Mouse (Mus musculus) hindbrain, embryonic 14.5 days (tissue): ENCODE results near the gene Creld1. TPM values are rescaled to one million over a fixed set of nuclear protein-coding genes. Genes with fewer than 3 reads are reported as not detected.
A peak's percentile ranks its signal among the peaks of the same experiment; 100 is the strongest.

Experiments
- ATAC-seq: fragments of 200-750 bp; cut with Nextera tagmentation; 2 replicates; pipeline ENCODE4 v1.8.0; 2017; ENCODE audit warnings: moderate number of reproducible peaks, mild to moderate bottlenecking, moderate TSS enrichment, moderate library complexity; ENCODE audit not compliant: low FRiP score
- DNase-seq: peaks from one replicate; pipeline ENCODE4 v3.0.0-alpha.2; 2015; ENCODE audit warnings: low spot score
- H3K27ac ChIP-seq: fragments of 300-500 bp; sonication (generic); 2 replicates; pipeline ENCODE4 v1.5.1; 2014; ENCODE audit warnings: mild to moderate bottlenecking, moderate library complexity
- H3K27me3 ChIP-seq: fragments of 300-500 bp; sonication (generic); 2 replicates; pipeline ENCODE4 v1.6.1; 2014; ENCODE audit warnings: mild to moderate bottlenecking, low read length, mixed read lengths; ENCODE audit not compliant: control insufficient read depth, insufficient read depth
- H3K36me3 ChIP-seq: fragments of 300-500 bp; sonication (generic); replicated peaks from 2 replicates; pipeline ENCODE4 v1.6.1; 2014; ENCODE audit not compliant: control insufficient read depth, insufficient read depth
- H3K4me1 ChIP-seq: fragments of 300-500 bp; sonication (generic); replicated peaks from 2 replicates; pipeline ENCODE4 v1.6.1; 2014; ENCODE audit warnings: antibody characterized with exemption, low read length, mixed read lengths; ENCODE audit not compliant: control insufficient read depth, insufficient read depth
- H3K4me2 ChIP-seq: fragments of 300-500 bp; sonication (generic); replicated peaks from 2 replicates; pipeline ENCODE4 v1.6.1; 2014; ENCODE audit warnings: mild to moderate bottlenecking, moderate library complexity
- H3K4me3 ChIP-seq: fragments of 300-500 bp; sonication (generic); replicated peaks from 2 replicates; pipeline ENCODE4 v1.5.1; 2014; ENCODE audit warnings: mild to moderate bottlenecking, low read length
- H3K9ac ChIP-seq: fragments of 300-500 bp; sonication (generic); 2 replicates; pipeline ENCODE4 v1.6.1; 2014
- H3K9me3 ChIP-seq: fragments of 300-500 bp; sonication (generic); 2 replicates; pipeline ENCODE4 v1.6.1; 2016; ENCODE audit warnings: low read length; ENCODE audit not compliant: control insufficient read depth
- WGBS: fragments of 180-500 bp; shearing (Covaris S2); extraction: QIAGEN DNeasy Blood & Tissue Kit; methylation state at CpG from one replicate; pipeline ENCODE4 v1.1.7; 2014; 5-methylcytosine and 5-hydroxymethylcytosine counted together
- polyA plus RNA-seq: library from polyadenylated mRNA; unstranded; fragments of >200 nt; fragmentation: Nextera tagmentation; extraction: Ambion mirVana; gene quantifications from 2 replicates; pipeline ENCODE4 v1.2.1, GENCODE M21; 2014

Gene Creld1
- polyA plus RNA-seq, 1 experiment from 2014 or later, result 61.5 TPM

- Histone ChIP-seq H3K27ac (peak within 1 kb of the TSS; percentile 63), H3K4me3 (peak within 1 kb of the TSS; percentile 75), H3K36me3 (peaks cover 14% of the 10 kb centered on the region), H3K4me2 (peak within 1 kb of the TSS; percentile 80), H3K9me3 (no peaks in the 10 kb centered on the region), H3K9ac (peak within 1 kb of the TSS; percentile 86), H3K27me3 (no peaks in the 10 kb centered on the region), H3K4me1 (peaks cover 12% of the 10 kb centered on the region)
- ATAC-seq (peak; percentile 92), DNase-seq (peak; percentile 98)
- under 1% methylated on average over 45 of the region's 45 CpGs for WGBS
Measured at GRCm38 (mm10) chr6:113442442-113443090, 40.5 kb upstream of the Creld1 start, which contains the start of gene Jagn1. TSS of gene Jagn1 (plus strand) at chr6:113442569.

GRCm38 (mm10) chr6:113443091-113443490 lies 40.0 kb upstream of the Creld1 start:
- Histone ChIP-seq H3K4me1 (peaks cover 12% of the 10 kb centered on the region), H3K36me3 (peaks cover 20% of the 10 kb centered on the region), H3K4me2 (peak overlapping the region; percentile 80), H3K27ac (no peak overlapping the region), H3K27me3 (no peaks in the 10 kb centered on the region), H3K4me3 (peak overlapping the region; percentile 75), H3K9me3 (no peaks in the 10 kb centered on the region), H3K9ac (peak overlapping the region; percentile 86)
- WGBS, result 56% methylated on average over 12 of the region's 12 CpGs
- no peak for ATAC-seq
- no peak for DNase-seq

GRCm38 (mm10) chr6:113444207-113444965 lies 38.7 kb upstream of the Creld1 start:
- no peaks in the 10 kb centered on the region for H3K9me3 ChIP-seq
- no peak overlapping the region for H3K27ac ChIP-seq
- H3K9ac ChIP-seq, result no peak overlapping the region
- WGBS, result 83% methylated on average over 6 of the region's 8 CpGs
- H3K4me2 ChIP-seq, result no peak overlapping the region
- no peak for ATAC-seq
- no peak overlapping the region for H3K4me3 ChIP-seq
- no peak for DNase-seq
- no peaks in the 10 kb centered on the region for H3K27me3 ChIP-seq
- H3K4me1 ChIP-seq, result peaks cover 12% of the 10 kb centered on the region
- H3K36me3 ChIP-seq, result peaks cover 31% of the 10 kb centered on the region

- ATAC-seq, result no peak
- H3K27me3 ChIP-seq, result no peaks in the 10 kb centered on the region
- H3K4me3 ChIP-seq, result no peak overlapping the region
- no peak for DNase-seq
- H3K9me3 ChIP-seq, result no peaks in the 10 kb centered on the region
- peaks cover 9% of the 10 kb centered on the region for H3K4me1 ChIP-seq
- H3K27ac ChIP-seq, result no peak overlapping the region
- H3K9ac ChIP-seq, result no peak overlapping the region
- H3K36me3 ChIP-seq, result peaks cover 31% of the 10 kb centered on the region
- H3K4me2 ChIP-seq, result no peak overlapping the region
- WGBS, result 96% methylated on average over 4 of the region's 4 CpGs
Measured at GRCm38 (mm10) chr6:113447639-113448038, 35.5 kb upstream of the Creld1 start.

GRCm38 (mm10) chr6:113451839-113452238 lies 31.3 kb upstream of the Creld1 start:
- Histone ChIP-seq H3K27me3 (no peaks in the 10 kb centered on the region), H3K4me2 (no peak overlapping the region), H3K9ac (no peak overlapping the region), H3K4me1 (no peaks in the 10 kb centered on the region), H3K4me3 (no peak overlapping the region), H3K9me3 (no peaks in the 10 kb centered on the region), H3K36me3 (peaks cover 24% of the 10 kb centered on the region), H3K27ac (no peak overlapping the region)
- WGBS, result 84% methylated on average over 2 of the region's 2 CpGs
- no peak for ATAC-seq
- no peak for DNase-seq

- ATAC-seq (no peak), DNase-seq (no peak)
- Histone ChIP-seq H3K9ac (no peak overlapping the region), H3K36me3 (no peaks in the 10 kb centered on the region), H3K27ac (no peak overlapping the region), H3K27me3 (no peaks in the 10 kb centered on the region), H3K4me1 (no peaks in the 10 kb centered on the region), H3K4me2 (no peak overlapping the region), H3K4me3 (no peak overlapping the region), H3K9me3 (no peaks in the 10 kb centered on the region)
- WGBS, result 73% methylated on average over 5 of the region's 5 CpGs
Measured at GRCm38 (mm10) chr6:113455007-113455406, 28.1 kb upstream of the Creld1 start.

GRCm38 (mm10) chr6:113457952-113458534 lies 25.1 kb upstream of the Creld1 start, which contains the start of gene Il17re:
TSS of gene Il17re (plus strand) at chr6:113458484.
- WGBS, result 82% methylated on average over 10 of the region's 10 CpGs
- ATAC-seq, result no peak
- no peaks in the 10 kb centered on the region for H3K36me3 ChIP-seq

GRCm38 (mm10) chr6:113458635-113459034 lies 24.5 kb upstream of the Creld1 start:
- H3K4me1 ChIP-seq, result no peaks in the 10 kb centered on the region
- ATAC-seq (no peak), DNase-seq (no peak)
- no peaks in the 10 kb centered on the region for H3K9me3 ChIP-seq
- no peak overlapping the region for H3K9ac ChIP-seq
- no peak overlapping the region for H3K4me3 ChIP-seq
- no peaks in the 10 kb centered on the region for H3K27me3 ChIP-seq
- H3K4me2 ChIP-seq, result no peak overlapping the region
- H3K36me3 ChIP-seq, result no peaks in the 10 kb centered on the region
- WGBS, result 81% methylated on average over 10 of the region's 10 CpGs
- no peak overlapping the region for H3K27ac ChIP-seq

More at GRCm38 (mm10) chr6:113457952-113458534, 25.1 kb upstream of the Creld1 start, which contains the start of gene Il17re:
- no peaks in the 10 kb centered on the region for H3K4me1 ChIP-seq
- H3K4me3 ChIP-seq, result no peak within 1 kb of the TSS
- H3K4me2 ChIP-seq, result no peak within 1 kb of the TSS
- no peaks in the 10 kb centered on the region for H3K9me3 ChIP-seq
- H3K9ac ChIP-seq, result no peak within 1 kb of the TSS
- no peak for DNase-seq
- H3K27me3 ChIP-seq, result no peaks in the 10 kb centered on the region
- H3K27ac ChIP-seq, result no peak within 1 kb of the TSS

GRCm38 (mm10) chr6:113464040-113464439 lies 19.1 kb upstream of the Creld1 start:
- H3K27me3 ChIP-seq, result peaks cover 3% of the 10 kb centered on the region; the same call in 1 of the 2 replicates
- no peak overlapping the region for H3K4me2 ChIP-seq
- no peaks in the 10 kb centered on the region for H3K4me1 ChIP-seq
- H3K9ac ChIP-seq, result no peak overlapping the region
- no peak overlapping the region for H3K27ac ChIP-seq
- H3K9me3 ChIP-seq, result no peaks in the 10 kb centered on the region
- H3K36me3 ChIP-seq, result no peaks in the 10 kb centered on the region
- WGBS, result 68% methylated on average over 7 of the region's 7 CpGs
- no peak overlapping the region for H3K4me3 ChIP-seq
- no peak for ATAC-seq
- DNase-seq, result no peak
